Mouse (Mus musculus) testis, adult 2 months (tissue): Measurements from ENCODE around the gene Hectd4. TPM values are rescaled to one million over a fixed set of nuclear protein-coding genes. Genes with fewer than 3 reads are reported as not detected.

ENCODE experiments used
- H3K27ac ChIP-seq: fragments of 200-500 bp; 2 replicates; pipeline ENCODE4 v1.5.1; 2012; ENCODE audit warnings: low read depth, low read length; ENCODE audit not compliant: control insufficient read depth, insufficient read depth
- H3K27me3 ChIP-seq: fragments of 200-500 bp; 2 replicates; pipeline ENCODE4 v1.6.1; 2012; ENCODE audit warnings: mild to moderate bottlenecking, low read length, moderate library complexity; ENCODE audit not compliant: control insufficient read depth, insufficient read depth
- H3K36me3 ChIP-seq: fragments of 200-500 bp; 2 replicates; pipeline ENCODE4 v1.6.1; 2012; ENCODE audit warnings: mild to moderate bottlenecking, low read length; ENCODE audit not compliant: control insufficient read depth, insufficient read depth
- H3K4me1 ChIP-seq: fragments of 200-500 bp; 2 replicates; pipeline ENCODE4 v1.6.1; 2012; ENCODE audit warnings: low read length; ENCODE audit not compliant: control insufficient read depth, insufficient read depth
- H3K4me3 ChIP-seq: fragments of 200-500 bp; 2 replicates; pipeline ENCODE4 v1.5.1; 2012; ENCODE audit warnings: low read depth, mild to moderate bottlenecking, low read length, moderate library complexity, mixed read lengths; ENCODE audit not compliant: control insufficient read depth
- CTCF ChIP-seq: fragments of 200-500 bp; IDR thresholded peaks from 2 replicates; pipeline ENCODE4 v1.5.1; 2012; ENCODE audit warnings: low read depth, mild to moderate bottlenecking, inconsistent platforms, low read length, moderate library complexity; ENCODE audit not compliant: control insufficient read depth, insufficient read depth, insufficient replicate concordance
- POLR2A ChIP-seq: fragments of 200-500 bp; IDR thresholded peaks from 2 replicates; pipeline ENCODE4 v1.6.1; 2012; ENCODE audit warnings: low read depth, mild to moderate bottlenecking, inconsistent platforms, low read length, moderate library complexity; ENCODE audit not compliant: control insufficient read depth
- polyA plus RNA-seq: library from polyadenylated mRNA; depleted of rRNA; stranded (reverse); fragments of >200 nt; gene quantifications from 2 replicates; pipeline ENCODE4 v1.2.3, GENCODE M21; 2012

Hectd4 gene
- polyA plus RNA-seq, 1 experiment: 41.8 TPM

DNA sequence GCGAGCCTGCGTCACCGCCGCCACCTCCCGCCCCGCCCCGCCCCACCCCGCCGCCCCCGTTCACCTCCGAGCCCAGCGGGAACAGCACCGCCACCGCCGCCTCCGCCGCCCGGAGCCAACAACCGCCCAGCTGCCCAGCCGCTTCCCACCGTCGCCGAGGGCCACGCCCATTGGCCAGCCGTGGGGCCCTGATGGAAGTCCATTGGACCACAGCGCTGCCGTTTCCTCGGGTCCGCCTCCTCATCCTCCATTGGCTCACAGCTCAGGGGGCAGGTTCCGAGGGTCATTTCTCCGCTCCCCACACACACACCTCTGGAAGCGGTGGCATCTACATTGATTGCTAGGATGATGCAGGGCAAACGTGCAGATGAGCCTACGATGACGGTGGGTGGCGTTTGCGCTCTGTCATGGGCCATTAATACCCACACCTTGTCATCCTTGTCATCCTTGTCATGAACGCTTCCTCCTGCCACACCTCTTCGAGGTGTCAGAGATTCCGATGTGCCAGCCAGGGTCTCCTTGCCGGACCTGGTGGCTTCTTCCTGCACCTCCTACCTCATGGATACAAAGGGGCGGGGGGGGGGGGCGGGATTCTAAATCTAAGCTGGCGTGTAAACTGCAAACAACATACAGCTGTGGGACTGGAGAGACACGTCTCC is 165.6 kb downstream of the Hectd4 start, which contains the start of gene Trafd1:
Trafd1 (minus strand) TSS at position 172 of the 659 bp plus-strand sequence.
- Histone ChIP-seq H3K27me3 (no peaks in the 10 kb centered on the region), H3K36me3 (peaks cover 6% of the 10 kb centered on the region), H3K4me1 (peaks cover 13% of the 10 kb centered on the region), H3K4me3 (peak within 1 kb of the TSS; percentile 97), H3K27ac (peak within 1 kb of the TSS; percentile 99)
- TF ChIP-seq CTCF: no peak
- TF ChIP-seq POLR2A: peak; percentile 71

DNA sequence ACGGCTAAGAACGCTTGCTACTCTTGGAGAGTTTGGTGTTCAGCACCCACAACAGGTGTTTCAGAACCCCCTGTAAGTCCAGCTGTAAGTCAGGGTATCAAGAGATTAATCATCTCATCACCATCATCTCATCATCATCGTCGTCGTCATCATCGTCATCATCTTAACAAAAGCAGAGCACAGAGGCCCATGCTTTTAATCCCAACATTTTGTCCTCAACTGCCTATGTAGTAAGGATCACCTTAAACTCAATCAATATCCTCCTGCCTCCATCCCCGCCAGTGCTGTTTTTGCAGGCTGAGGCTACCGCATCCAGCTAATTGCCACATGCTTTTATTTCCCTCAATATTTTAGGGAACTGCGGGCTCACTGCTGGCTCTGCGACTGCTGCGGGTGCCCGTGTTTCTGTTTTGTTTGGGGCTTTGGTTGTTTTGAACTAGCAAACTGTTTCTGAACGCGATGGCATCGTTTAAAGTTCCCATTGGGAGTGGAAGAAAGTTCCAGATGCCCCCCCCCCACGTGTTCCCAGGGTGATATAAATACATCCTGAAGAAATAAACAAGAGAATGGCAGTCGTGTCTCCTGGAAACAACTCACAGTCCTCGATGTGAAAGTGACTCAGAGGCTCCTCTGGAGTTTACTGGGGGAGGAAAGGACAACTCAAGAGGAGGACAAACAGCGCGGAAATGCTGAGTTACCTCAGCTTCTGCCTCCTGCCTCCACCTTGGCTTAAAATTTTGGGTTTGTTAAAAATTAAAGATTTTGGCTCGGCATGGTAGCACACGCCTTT is 166.3 kb downstream of the Hectd4 start:
- TF ChIP-seq POLR2A (no peak), CTCF (no peak)
- H3K27ac ChIP-seq: peak overlapping the region; percentile 37; the same call in 1 of the 2 replicates
- peaks cover 6% of the 10 kb centered on the region for H3K36me3 ChIP-seq
- no peaks in the 10 kb centered on the region for H3K27me3 ChIP-seq
- H3K4me3 ChIP-seq: peak overlapping the region; percentile 97
- peaks cover 13% of the 10 kb centered on the region for H3K4me1 ChIP-seq

DNA sequence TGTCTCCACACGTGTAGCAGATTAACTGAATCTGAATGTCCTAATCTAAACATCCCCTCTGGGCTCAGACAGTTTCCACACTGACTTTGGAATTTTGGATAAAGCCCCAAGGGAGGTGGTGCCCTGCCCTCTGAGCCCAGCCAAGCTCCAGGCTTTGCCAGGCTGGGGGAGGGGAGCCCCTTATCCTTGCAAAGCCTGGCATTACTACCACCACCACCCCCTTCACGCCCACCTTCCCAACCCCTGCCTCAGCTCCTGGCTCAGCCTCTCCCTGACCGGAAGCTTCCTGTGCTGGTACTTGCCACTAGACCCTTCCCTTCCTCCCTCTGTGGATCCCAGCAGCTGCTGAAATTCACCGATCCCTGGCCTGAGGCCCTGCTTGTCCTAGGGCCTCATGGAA is 167.1 kb downstream of the Hectd4 start:
- peaks cover 3% of the 10 kb centered on the region for H3K36me3 ChIP-seq
- peak overlapping the region; percentile 35 for H3K4me3 ChIP-seq
- H3K27me3 ChIP-seq: no peaks in the 10 kb centered on the region
- peaks cover 13% of the 10 kb centered on the region for H3K4me1 ChIP-seq
- no peak overlapping the region; the same call in 1 of the 2 replicates for H3K27ac ChIP-seq
- no peak for TF ChIP-seq CTCF
- TF ChIP-seq POLR2A: no peak

DNA sequence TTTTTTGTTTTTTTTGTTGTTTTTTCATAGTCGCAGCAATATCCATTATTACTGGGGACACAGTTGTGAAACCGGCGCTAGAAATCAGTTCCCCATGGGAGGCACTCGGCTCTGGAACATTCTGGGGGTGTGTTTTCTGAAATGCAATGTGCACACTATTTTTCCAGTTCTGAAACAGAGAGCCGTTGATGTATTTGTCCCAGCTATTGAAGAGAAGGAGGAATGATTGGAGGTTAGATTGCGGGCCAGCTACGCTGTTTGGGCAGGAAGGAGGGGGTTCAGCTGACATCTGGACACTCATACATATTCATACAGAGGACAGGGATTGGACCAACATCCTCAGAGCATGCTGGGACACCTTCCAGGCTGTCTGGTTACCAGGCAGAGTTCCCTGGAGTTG is 169.1 kb downstream of the Hectd4 start:
- no peak overlapping the region for H3K27ac ChIP-seq
- H3K27me3 ChIP-seq: no peaks in the 10 kb centered on the region
- no peaks in the 10 kb centered on the region for H3K36me3 ChIP-seq
- no peak overlapping the region for H3K4me3 ChIP-seq
- TF ChIP-seq CTCF (no peak), POLR2A (no peak)
- peaks cover 13% of the 10 kb centered on the region for H3K4me1 ChIP-seq

DNA sequence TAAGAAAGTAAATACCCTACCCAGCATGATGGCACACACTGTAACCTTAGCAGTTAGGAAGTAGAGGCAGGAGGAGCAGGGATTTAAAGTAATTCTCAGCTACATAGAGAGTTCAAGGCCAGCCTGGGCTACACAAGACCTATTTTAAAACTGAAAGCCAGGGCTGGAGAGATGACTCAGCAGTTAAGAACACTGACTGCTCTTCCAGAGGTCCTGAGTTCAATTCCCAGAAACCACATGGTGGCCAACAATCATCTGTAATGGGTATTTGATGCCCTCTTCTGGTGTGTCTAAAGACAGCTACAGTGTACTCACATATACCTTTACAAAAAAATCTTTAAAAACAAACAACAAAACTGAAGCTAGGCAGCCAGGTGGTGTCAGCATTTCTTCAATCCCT is 169.7 kb downstream of the Hectd4 start:
- Histone ChIP-seq H3K4me3 (no peak overlapping the region), H3K4me1 (peaks cover 13% of the 10 kb centered on the region), H3K27ac (no peak overlapping the region), H3K27me3 (no peaks in the 10 kb centered on the region), H3K36me3 (no peaks in the 10 kb centered on the region)
- TF ChIP-seq CTCF: no peak
- no peak for TF ChIP-seq POLR2A

DNA sequence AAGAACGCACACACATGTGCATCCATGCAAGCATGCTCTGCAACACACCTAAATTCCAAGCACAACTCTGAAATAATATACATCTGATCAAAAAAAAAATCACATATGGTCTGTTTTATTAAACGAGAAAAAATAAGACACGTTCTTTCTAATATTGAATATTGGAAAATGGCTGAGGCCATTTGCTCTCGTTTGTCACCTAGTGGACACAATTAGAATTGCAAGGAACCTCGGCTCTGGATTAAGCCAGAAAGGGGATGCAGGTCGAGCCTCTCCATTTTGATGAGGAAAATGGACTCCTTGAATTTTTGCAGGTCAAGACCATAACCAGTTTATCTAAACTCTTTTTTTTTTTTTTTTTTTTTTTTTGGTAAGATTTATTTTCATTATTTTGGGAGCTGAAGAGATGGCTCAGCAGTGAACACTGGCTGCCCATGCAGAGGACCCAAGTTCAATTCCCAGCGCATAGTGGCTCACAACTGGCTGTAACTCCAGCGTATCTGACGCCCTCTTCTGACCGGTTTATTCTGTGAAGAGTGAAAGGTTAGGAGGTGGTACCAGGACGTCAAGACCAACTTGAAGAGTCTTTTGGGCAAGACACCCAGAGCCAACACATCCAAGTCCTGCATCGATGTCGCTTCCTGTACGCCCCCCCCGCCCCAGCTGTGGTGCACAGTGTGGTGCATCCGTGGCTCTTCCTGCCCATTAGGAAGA is 172.8 kb downstream of the Hectd4 start:
- H3K27me3 ChIP-seq: no peaks in the 10 kb centered on the region
- H3K36me3 ChIP-seq: no peaks in the 10 kb centered on the region
- H3K4me3 ChIP-seq: no peak overlapping the region
- peaks cover 2% of the 10 kb centered on the region; the same call in 1 of the 2 replicates for H3K4me1 ChIP-seq
- no peak for TF ChIP-seq CTCF
- TF ChIP-seq POLR2A: no peak
- no peak overlapping the region for H3K27ac ChIP-seq

DNA sequence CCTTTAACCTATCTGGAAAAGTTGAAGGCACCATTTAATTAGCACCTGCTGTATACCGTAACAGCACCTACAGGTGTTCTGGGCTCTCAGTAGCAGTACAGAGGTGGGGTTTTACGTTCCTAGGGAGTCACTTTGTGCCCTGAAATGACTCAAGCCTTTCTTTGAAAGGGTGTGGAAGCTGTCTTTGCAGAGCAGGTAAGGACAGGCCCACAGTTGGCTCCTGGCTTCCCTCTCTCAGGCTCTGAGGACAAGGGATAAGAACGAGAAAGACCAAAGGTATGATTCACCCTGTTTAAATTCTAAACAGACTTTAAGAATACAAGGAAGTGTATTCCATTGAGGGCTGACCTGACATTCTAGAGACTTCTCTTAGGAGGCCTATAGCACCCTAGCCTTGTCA is 173.4 kb downstream of the Hectd4 start:
- Histone ChIP-seq H3K4me1 (peaks cover 2% of the 10 kb centered on the region; the same call in 1 of the 2 replicates), H3K27me3 (no peaks in the 10 kb centered on the region), H3K27ac (no peak overlapping the region), H3K4me3 (no peak overlapping the region), H3K36me3 (no peaks in the 10 kb centered on the region)
- TF ChIP-seq POLR2A (no peak), CTCF (no peak)
